Mouse (Mus musculus) megakaryocyte, embryonic 14.5 days (primary cell): ENCODE measurements around the gene Cpt1c.

Experiments
- FLI1 ChIP-seq: IDR thresholded peaks from 2 replicates; pipeline ENCODE4 v1.6.1; 2012; ENCODE audit warnings: low read length, inconsistent platforms, mixed read lengths
- GATA1 ChIP-seq: IDR thresholded peaks from 3 replicates; pipeline ENCODE4 v1.6.1; 2012; ENCODE audit warnings: mixed read lengths, low read length, inconsistent platforms, borderline replicate concordance

- TF ChIP-seq GATA1 (no peak), FLI1 (no peak)
Measured at GRCm38 (mm10) chr7:44983944-44984832, 9.5 kb upstream of the Cpt1c start.
